Mouse (Mus musculus) kidney, adult 2 months (tissue): ENCODE results near the gene Zfp599.

Source experiments
- CTCF ChIP-seq: fragments of 200-500 bp; conservative IDR thresholded peaks from 2 replicates; pipeline ENCODE4 v1.5.1; 2011; ENCODE audit warnings: low read depth, mild to moderate bottlenecking, control low read depth, low read length, moderate library complexity, mixed read lengths; ENCODE audit not compliant: insufficient read depth, insufficient read length
- POLR2A ChIP-seq: fragments of 200-500 bp; IDR thresholded peaks from one replicate; pipeline ENCODE4 v1.6.1; 2011; ENCODE audit warnings: low read depth, low read length, control low read depth

- TF ChIP-seq POLR2A (peak; percentile 35), CTCF (no peak)
Observed at GRCm38 (mm10) chr9:22307156-22307919, 47.6 kb upstream of the Zfp599 start, which contains the start of gene Zfp810.
